Mouse (Mus musculus): Measurements from ENCODE around the gene Nhej1. TPM values are rescaled to one million over a fixed set of nuclear protein-coding genes. Genes with fewer than 3 reads are reported as not detected.

Gene Nhej1
- total and polyA plus RNA-seq, 3 experiments, result 1.7 to 5.2 TPM; not detected in 1

- TF ChIP-seq MAX (IDR thresholded peaks at IDR 0.05; ENCODE audit: low read length) (no peak), UBTF (IDR thresholded peaks at IDR 0.05; ENCODE audit: borderline replicate concordance, insufficient read depth, low read depth, low read length) (no peak), ZMIZ1 (IDR thresholded peaks at IDR 0.05; ENCODE audit: low read depth, low read length) (no peak), USF2 (IDR thresholded peaks at IDR 0.05; ENCODE audit: borderline replicate concordance in 1 of 2, insufficient read depth in 1 of 2, low read depth in 1 of 2, low read length in 2 of 2) (no peak), GATA1 (IDR thresholded peaks at IDR 0.05; ENCODE audit: low read depth, low read length) (no peak), SMC3 (IDR thresholded peaks at IDR 0.05; ENCODE audit: low read depth, low read length) (no peak), GABPA (IDR thresholded peaks at IDR 0.05; ENCODE audit: low read depth, low read length) (no peak), E2F4 (IDR thresholded peaks at IDR 0.05; ENCODE audit: borderline replicate concordance, low read depth, low read length) (no peak), ZC3H11A (IDR thresholded peaks at IDR 0.05; ENCODE audit: low read depth, low read length) (no peak), POLR2AphosphoS5 (IDR thresholded peaks at IDR 0.05; ENCODE audit: borderline replicate concordance, low read depth, low read length) (no peak), EP300 (IDR thresholded peaks at IDR 0.05; ENCODE audit: low read depth in 1 of 2, low read length in 2 of 2) (no peak), MAZ (IDR thresholded peaks at IDR 0.05; ENCODE audit: low read depth, low read length) (no peak), NRF1 (IDR thresholded peaks at IDR 0.05; ENCODE audit: insufficient read depth, low read depth, low read length, poor library complexity, severe bottlenecking) (no peak), NELFE (IDR thresholded peaks at IDR 0.05; ENCODE audit: low read depth, low read length) (no peak), BHLHE40 (IDR thresholded peaks at IDR 0.05; ENCODE audit: borderline replicate concordance, low read depth, low read length) (no peak), TCF12 (IDR thresholded peaks at IDR 0.05; ENCODE audit: low read depth, low read length) (no peak), JUND (IDR thresholded peaks at IDR 0.05; ENCODE audit: low read depth, low read length) (no peak)
- Histone ChIP-seq H3K27ac (ENCODE audit: control insufficient read depth, low read depth, low read length) (no peak overlapping the region), H3K27me3 (ENCODE audit: control insufficient read depth in 1 of 2, insufficient read depth in 2 of 2, low read length in 2 of 2) (no peaks in the 10 kb centered on the region; a peak in 2 of 4 replicates), H3K9me3 (replicated peaks; ENCODE audit: insufficient read depth, low read length) (no peaks in the 10 kb centered on the region), H3K4me1 (ENCODE audit: control insufficient read depth in 1 of 2, insufficient read depth in 2 of 2, low read length in 2 of 2) (no peaks in the 10 kb centered on the region), H3K79me2 (ENCODE audit: control insufficient read depth, insufficient read depth, low read length, poor library complexity) (no peaks in the 10 kb centered on the region), H3K9ac (ENCODE audit: control insufficient read depth, low read depth, low read length, poor library complexity, severe bottlenecking) (no peak overlapping the region), H3K4me3 (ENCODE audit: control insufficient read depth in 1 of 2, insufficient read depth in 1 of 2, low read depth in 2 of 2, low read length in 2 of 2) (no peak overlapping the region), H3K36me3 (ENCODE audit: control insufficient read depth in 1 of 2, insufficient read depth in 2 of 2, low read length in 2 of 2) (no peaks in the 10 kb centered on the region)
- no peak for DNase-seq (ENCODE audit: low read depth, low spot score)
Measured at GRCm38 (mm10) chr1:75015551-75016265, 109.3 kb downstream of the Nhej1 start.

- H3K9ac ChIP-seq (ENCODE audit: control insufficient read depth, low read depth, low read length, poor library complexity, severe bottlenecking), result no peak overlapping the region
Measured at GRCm38 (mm10) chr1:75014210-75014845, 110.7 kb downstream of the Nhej1 start.

More at GRCm38 (mm10) chr1:75014210-75014845, 110.7 kb downstream of the Nhej1 start:
- Histone ChIP-seq H3K9me3 (replicated peaks; ENCODE audit: insufficient read depth, low read length) (no peaks in the 10 kb centered on the region), H3K79me2 (ENCODE audit: control insufficient read depth, insufficient read depth, low read length, poor library complexity) (no peaks in the 10 kb centered on the region), H3K4me1 (ENCODE audit: control insufficient read depth in 1 of 2, insufficient read depth in 2 of 2, low read length in 2 of 2) (no peaks in the 10 kb centered on the region), H3K27me3 (ENCODE audit: control insufficient read depth in 1 of 2, insufficient read depth in 2 of 2, low read length in 2 of 2) (no peaks in the 10 kb centered on the region; a peak in 2 of 4 replicates), H3K36me3 (ENCODE audit: control insufficient read depth in 1 of 2, insufficient read depth in 2 of 2, low read length in 2 of 2) (no peaks in the 10 kb centered on the region), H3K27ac (ENCODE audit: control insufficient read depth, low read depth, low read length) (no peak overlapping the region), H3K4me3 (ENCODE audit: control insufficient read depth in 1 of 2, insufficient read depth in 1 of 2, low read depth in 2 of 2, low read length in 2 of 2) (no peak overlapping the region)
- DNase-seq (ENCODE audit: low read depth, low spot score), result no peak
- TF ChIP-seq ELF1 (IDR thresholded peaks at IDR 0.05; ENCODE audit: low read depth, low read length) (no peak), GABPA (IDR thresholded peaks at IDR 0.05; ENCODE audit: low read depth, low read length) (no peak), UBTF (IDR thresholded peaks at IDR 0.05; ENCODE audit: borderline replicate concordance, insufficient read depth, low read depth, low read length) (no peak), USF1 (IDR thresholded peaks at IDR 0.05; ENCODE audit: low read depth, low read length) (no peak), POLR2AphosphoS2 (IDR thresholded peaks at IDR 0.05; ENCODE audit: low read length) (no peak)
